Mouse (Mus musculus) heart, embryonic 11.5 days (tissue): ENCODE data around the gene Synj2. TPM values are rescaled to one million over a fixed set of nuclear protein-coding genes. Genes with fewer than 3 reads are reported as not detected.

Source experiments
- ATAC-seq: fragments of 200-750 bp; cut with Nextera tagmentation; replicated peaks from 2 replicates; pipeline ENCODE4 v1.8.0; 2017; ENCODE audit warnings: moderate library complexity; ENCODE audit not compliant: insufficient number of reproducible peaks, low FRiP score, low TSS enrichment
- H3K27ac ChIP-seq: fragments of 300-500 bp; sonication (generic); 2 replicates; pipeline ENCODE4 v1.5.1; 2014; ENCODE audit warnings: mild to moderate bottlenecking, low read depth, low read length
- H3K27me3 ChIP-seq: fragments of 300-500 bp; sonication (generic); 2 replicates; pipeline ENCODE4 v1.6.1; 2014; ENCODE audit warnings: mild to moderate bottlenecking, low read length, mixed read lengths; ENCODE audit not compliant: control insufficient read depth, insufficient read depth
- H3K36me3 ChIP-seq: fragments of 300-500 bp; sonication (generic); 2 replicates; pipeline ENCODE4 v1.6.1; 2014; ENCODE audit warnings: mild to moderate bottlenecking, low read length, moderate library complexity, mixed read lengths; ENCODE audit not compliant: control insufficient read depth, insufficient read depth
- H3K4me1 ChIP-seq: fragments of 300-500 bp; sonication (generic); 2 replicates; pipeline ENCODE4 v1.6.1; 2014; ENCODE audit warnings: low read length; ENCODE audit not compliant: control insufficient read depth, insufficient read depth
- H3K4me2 ChIP-seq: fragments of 300-500 bp; sonication (generic); 2 replicates; pipeline ENCODE4 v1.6.1; 2014; ENCODE audit warnings: mild to moderate bottlenecking, moderate library complexity
- H3K4me3 ChIP-seq: fragments of 300-500 bp; sonication (generic); 2 replicates; pipeline ENCODE4 v1.5.1; 2014; ENCODE audit warnings: low read depth, low read length
- H3K9ac ChIP-seq: fragments of 300-500 bp; sonication (generic); 2 replicates; pipeline ENCODE4 v1.6.1; 2014; ENCODE audit warnings: mild to moderate bottlenecking, low read depth, low read length, moderate library complexity
- H3K9me3 ChIP-seq: fragments of 300-500 bp; sonication (generic); replicated peaks from 2 replicates; pipeline ENCODE4 v1.6.1; 2016; ENCODE audit warnings: low read length; ENCODE audit not compliant: control insufficient read depth
- WGBS: fragments of 180-500 bp; shearing (Covaris S2); extraction: QIAGEN DNeasy Blood & Tissue Kit; methylation state at CpG from one replicate; pipeline ENCODE4 v1.1.7; 2014; ENCODE audit not compliant: insufficient replicate concordance; 5-methylcytosine and 5-hydroxymethylcytosine counted together
- polyA plus RNA-seq: library from polyadenylated mRNA; unstranded; fragments of >200 nt; fragmentation: Nextera tagmentation; extraction: Ambion mirVana; gene quantifications from 2 replicates; pipeline ENCODE4 v1.2.1, GENCODE M21; 2014

Synj2 gene
- polyA plus RNA-seq, 1 experiment from 2014 or later: 3.0 TPM

DNA sequence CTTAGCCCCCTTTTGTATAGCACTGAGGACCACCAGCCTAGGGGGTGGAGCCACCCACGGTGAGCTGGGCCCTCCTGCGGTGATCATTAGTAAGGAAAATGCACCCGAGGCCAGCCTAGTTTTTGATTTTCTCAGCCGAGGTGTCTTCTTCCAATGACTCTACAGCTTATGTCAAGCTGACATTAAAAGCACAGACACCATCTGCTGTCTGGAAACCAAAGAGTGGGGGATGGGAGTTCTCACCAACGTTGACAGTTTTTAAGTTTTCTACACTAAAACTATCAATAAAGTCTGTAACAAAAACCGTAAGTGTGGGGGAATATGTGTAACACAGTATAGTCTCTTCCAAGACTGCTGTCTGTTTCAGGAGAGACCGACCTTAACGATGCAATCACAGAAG lies 16.8 kb upstream of the Synj2 start:
- Histone ChIP-seq H3K4me1 (peaks cover 8% of the 10 kb centered on the region), H3K36me3 (peaks cover 11% of the 10 kb centered on the region), H3K4me3 (no peak overlapping the region), H3K27me3 (no peaks in the 10 kb centered on the region), H3K27ac (no peak overlapping the region), H3K4me2 (no peak overlapping the region), H3K9ac (no peak overlapping the region), H3K9me3 (no peaks in the 10 kb centered on the region)
- ATAC-seq: no peak
- WGBS: 77% methylated on average over 8 of the region's 8 CpGs

DNA sequence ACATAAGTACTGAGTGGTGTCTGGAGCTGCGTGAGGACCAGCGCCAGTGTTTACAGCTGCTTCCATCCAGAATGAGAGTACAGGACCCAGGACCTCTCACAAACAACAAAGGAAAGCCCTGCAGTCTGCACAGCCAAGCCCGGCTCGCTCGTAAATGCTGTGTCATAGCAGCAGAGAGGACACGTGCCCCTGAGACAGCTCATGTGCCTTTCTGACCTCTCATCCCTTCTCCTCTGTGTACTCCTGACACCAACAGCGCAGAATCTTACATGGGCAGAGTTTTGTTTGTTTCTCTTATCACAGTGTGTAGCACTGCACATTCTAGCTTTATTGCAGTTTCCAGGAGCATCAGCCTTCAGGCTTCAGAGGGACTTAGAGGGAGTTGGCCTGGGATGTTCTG lies 14.4 kb upstream of the Synj2 start:
- Histone ChIP-seq H3K9me3 (no peaks in the 10 kb centered on the region), H3K4me2 (no peak overlapping the region), H3K4me3 (no peak overlapping the region), H3K4me1 (peaks cover under 1% of the 10 kb centered on the region; the same call in 1 of the 2 replicates), H3K36me3 (peaks cover 13% of the 10 kb centered on the region; the same call in 1 of the 2 replicates), H3K27ac (no peak overlapping the region), H3K9ac (no peak overlapping the region), H3K27me3 (no peaks in the 10 kb centered on the region)
- 77% methylated on average over 7 of the region's 7 CpGs for WGBS
- ATAC-seq: no peak

DNA sequence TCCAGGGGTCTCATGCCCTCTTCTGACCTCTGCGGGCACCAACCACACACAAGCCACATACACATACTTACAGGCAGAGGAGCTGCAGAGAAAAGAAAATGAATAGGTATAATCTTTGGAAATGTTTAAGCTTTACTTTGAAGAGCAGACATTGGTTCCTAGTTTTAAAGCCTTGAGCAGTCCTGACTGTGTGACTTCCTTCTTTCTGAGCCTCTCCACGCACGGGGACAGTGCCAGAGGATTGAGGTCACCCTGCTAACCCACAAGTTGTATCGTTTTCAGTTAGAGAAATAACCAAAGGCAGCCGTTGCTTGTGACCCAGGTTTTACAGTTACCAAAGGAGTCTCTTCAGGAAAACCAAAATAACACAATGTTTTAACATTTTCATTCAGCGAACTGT lies 12.0 kb upstream of the Synj2 start:
- H3K27me3 ChIP-seq: no peaks in the 10 kb centered on the region
- no peak for ATAC-seq
- H3K9me3 ChIP-seq: no peaks in the 10 kb centered on the region
- no peak overlapping the region for H3K4me3 ChIP-seq
- peaks cover 13% of the 10 kb centered on the region; the same call in 1 of the 2 replicates for H3K36me3 ChIP-seq
- no peak overlapping the region for H3K4me2 ChIP-seq
- 86% methylated on average over 6 of the region's 6 CpGs for WGBS
- no peak overlapping the region for H3K9ac ChIP-seq
- no peak overlapping the region for H3K27ac ChIP-seq
- no peaks in the 10 kb centered on the region for H3K4me1 ChIP-seq

DNA sequence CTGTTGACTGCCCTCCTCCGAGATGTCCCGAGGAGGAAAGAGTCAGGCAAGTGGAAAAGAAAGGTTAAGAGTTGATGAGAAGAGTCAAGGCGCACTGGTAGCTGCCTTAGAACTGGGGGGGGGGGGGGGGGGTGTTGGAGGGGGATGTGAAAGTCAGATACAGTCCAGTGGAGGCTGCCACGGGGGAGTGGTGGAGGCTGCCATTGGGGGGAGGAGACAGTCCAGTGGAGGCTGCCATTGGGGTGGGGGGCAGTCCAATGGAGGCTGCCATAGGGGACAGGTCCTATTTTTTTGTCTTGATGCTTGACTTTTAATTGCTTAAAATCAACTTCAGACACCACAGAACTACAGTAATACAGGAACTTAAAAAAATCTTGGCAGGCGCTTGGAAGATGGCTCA lies 8.9 kb upstream of the Synj2 start:
- no peak overlapping the region for H3K27ac ChIP-seq
- no peaks in the 10 kb centered on the region for H3K27me3 ChIP-seq
- no peak for ATAC-seq
- no peak overlapping the region for H3K4me3 ChIP-seq
- peaks cover 4% of the 10 kb centered on the region; the same call in 1 of the 2 replicates for H3K4me1 ChIP-seq
- H3K36me3 ChIP-seq: peaks cover 6% of the 10 kb centered on the region; the same call in 1 of the 2 replicates
- WGBS: 85% methylated on average over 5 of the region's 5 CpGs
- no peak overlapping the region for H3K9ac ChIP-seq
- H3K4me2 ChIP-seq: no peak overlapping the region
- H3K9me3 ChIP-seq: no peaks in the 10 kb centered on the region

DNA sequence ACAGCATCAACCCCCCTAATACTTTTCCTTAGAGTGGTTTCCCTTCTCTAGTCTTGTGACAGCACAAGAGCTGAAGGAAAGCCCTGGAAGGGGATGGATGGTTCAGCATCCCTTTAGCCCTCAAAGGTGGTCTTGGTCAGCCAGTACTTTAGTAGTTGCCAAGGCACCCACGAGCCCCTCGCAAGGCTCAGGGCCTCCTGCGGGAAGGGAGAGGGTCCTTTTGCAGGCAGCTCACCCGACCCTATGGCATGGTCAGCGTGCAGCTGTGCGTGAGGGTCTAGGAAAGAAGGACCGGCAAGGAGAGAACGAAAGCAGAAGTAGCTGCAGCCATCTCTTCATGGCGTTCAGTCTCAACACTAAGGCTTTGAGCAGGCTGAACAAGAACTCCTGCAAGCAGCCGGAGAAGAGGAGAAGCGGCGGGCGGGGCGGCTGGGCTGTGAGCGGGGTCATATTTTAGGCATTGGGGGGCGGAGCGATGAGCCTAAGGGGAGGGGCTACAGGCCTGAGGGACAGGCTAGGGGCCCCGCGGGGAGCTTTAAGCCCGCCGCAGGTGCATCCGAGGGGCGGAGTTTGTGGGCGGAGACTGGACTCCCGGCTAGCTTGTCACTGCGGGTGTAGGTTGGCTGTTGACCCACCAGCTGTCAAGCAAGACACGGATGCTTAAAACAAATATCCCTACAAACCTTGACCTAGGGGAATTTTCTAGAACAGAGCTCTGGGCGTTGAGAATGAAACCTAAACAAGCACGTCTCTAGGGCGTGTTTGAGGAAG lies 6.3 kb upstream of the Synj2 start:
- 0 out of 2 replicates have a peak, but pooled peaks cover 2% of the 10 kb centered on the region for H3K36me3 ChIP-seq
- WGBS: 3% methylated on average over 30 of the region's 30 CpGs
- peak overlapping the region; percentile 70 for H3K4me2 ChIP-seq
- H3K27me3 ChIP-seq: peaks cover 3% of the 10 kb centered on the region
- peak; percentile 90 for ATAC-seq
- H3K4me1 ChIP-seq: peaks cover 4% of the 10 kb centered on the region; the same call in 1 of the 2 replicates
- no peak overlapping the region for H3K27ac ChIP-seq
- H3K9me3 ChIP-seq: no peaks in the 10 kb centered on the region
- H3K9ac ChIP-seq: peak overlapping the region; percentile 53
- H3K4me3 ChIP-seq: peak overlapping the region; percentile 37

DNA sequence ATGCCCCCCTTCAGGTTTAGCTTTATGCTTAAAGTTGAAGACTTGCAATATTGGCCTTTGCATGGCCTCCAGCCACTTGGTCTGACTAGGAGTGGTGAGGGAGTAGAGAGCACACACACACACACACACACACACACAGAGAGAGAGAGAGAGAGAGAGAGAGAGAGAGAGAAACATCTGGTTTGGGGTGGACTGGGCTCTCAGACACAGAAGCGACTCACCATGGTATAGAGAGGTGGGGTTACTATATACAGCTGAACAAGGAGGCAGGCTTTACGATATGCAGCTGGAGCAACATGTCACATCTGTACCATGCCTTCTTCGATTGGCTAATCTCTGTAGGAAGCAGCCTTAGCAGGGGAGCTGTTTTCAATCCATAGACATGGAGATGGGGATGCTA lies 5.4 kb upstream of the Synj2 start:
- no peak for ATAC-seq
- Histone ChIP-seq H3K27ac (no peak overlapping the region), H3K9ac (no peak overlapping the region), H3K36me3 (no peaks in the 10 kb centered on the region), H3K4me2 (no peak overlapping the region), H3K4me3 (no peak overlapping the region), H3K27me3 (peaks cover 7% of the 10 kb centered on the region), H3K4me1 (peaks cover 7% of the 10 kb centered on the region), H3K9me3 (no peaks in the 10 kb centered on the region)
- WGBS: 72% methylated on average over 3 of the region's 3 CpGs

DNA sequence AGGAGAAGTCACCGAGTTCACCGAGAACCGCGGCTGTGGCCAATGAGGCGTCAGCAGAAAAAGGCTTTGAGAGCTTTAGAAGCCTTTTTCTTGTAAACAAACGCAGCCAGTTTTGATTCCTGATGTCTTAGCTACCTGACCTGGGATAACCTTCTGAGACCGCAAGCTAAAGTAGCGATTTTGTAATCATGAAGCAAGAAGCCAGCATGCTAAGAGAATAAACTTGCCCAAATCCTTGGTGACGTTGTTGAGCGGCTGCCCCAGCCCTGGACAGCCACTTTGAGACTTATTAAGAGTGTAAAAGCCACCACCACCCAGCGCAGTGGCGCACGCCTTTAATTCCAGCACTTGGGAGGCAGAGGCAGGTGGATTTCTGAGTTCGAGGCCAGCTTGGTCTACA lies 4.8 kb upstream of the Synj2 start:
- H3K36me3 ChIP-seq: no peaks in the 10 kb centered on the region
- H3K27me3 ChIP-seq: peaks cover 7% of the 10 kb centered on the region
- no peak overlapping the region for H3K27ac ChIP-seq
- no peak overlapping the region for H3K4me3 ChIP-seq
- H3K9ac ChIP-seq: no peak overlapping the region
- no peaks in the 10 kb centered on the region for H3K9me3 ChIP-seq
- ATAC-seq: no peak
- peaks cover 7% of the 10 kb centered on the region for H3K4me1 ChIP-seq
- H3K4me2 ChIP-seq: no peak overlapping the region
- whole genome bisulfite sequencing: 77% methylated on average over 14 of the region's 14 CpGs

DNA sequence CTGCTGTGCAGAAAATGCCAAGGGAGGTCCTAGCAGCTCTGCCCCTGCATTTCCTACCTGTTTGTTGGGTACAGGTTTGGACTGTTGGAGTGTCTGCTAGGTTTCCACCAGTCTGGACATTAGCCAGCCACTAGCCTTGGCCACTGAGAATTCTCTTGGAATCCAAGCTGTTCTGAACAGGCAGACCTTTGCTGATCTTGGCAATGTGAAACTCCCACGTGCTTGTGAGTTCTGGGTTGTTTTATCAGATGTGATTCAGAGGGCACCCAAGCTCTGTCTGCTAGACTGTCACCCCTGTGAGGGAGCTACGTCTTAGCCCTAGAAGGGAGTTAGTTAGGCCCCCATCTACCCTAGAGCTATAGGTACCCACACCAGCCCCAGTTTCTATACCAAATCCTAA lies 3.6 kb upstream of the Synj2 start:
- Histone ChIP-seq H3K4me1 (peaks cover 7% of the 10 kb centered on the region), H3K27ac (no peak overlapping the region), H3K9me3 (no peaks in the 10 kb centered on the region), H3K36me3 (no peaks in the 10 kb centered on the region), H3K4me2 (no peak overlapping the region), H3K9ac (no peak overlapping the region), H3K27me3 (peaks cover 7% of the 10 kb centered on the region), H3K4me3 (no peak overlapping the region)
- no peak for ATAC-seq
- WGBS: 60% methylated on average over 2 of the region's 2 CpGs

DNA sequence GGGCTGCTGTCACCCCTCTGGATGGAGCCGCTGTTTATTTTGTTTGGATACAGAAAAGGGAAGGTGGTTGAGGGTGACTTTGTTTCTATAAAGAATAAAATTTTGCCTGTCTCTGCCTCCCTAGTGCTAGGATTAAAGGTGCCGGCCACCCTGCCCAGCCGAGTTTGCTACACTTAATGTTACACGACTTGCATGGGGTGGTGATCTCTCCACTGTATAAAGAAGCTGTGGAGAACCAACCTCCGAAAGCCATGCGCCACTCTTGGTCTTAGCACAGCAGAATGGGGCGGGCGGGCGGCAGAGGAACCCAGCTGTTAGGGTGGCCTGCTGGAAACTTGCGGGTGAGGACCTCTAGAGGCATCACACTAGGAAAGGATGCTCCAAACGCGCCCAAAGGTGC lies 1.2 kb upstream of the Synj2 start:
- Histone ChIP-seq H3K4me2 (no peak overlapping the region; the same call in 1 of the 2 replicates), H3K27ac (no peak overlapping the region), H3K27me3 (peaks cover 7% of the 10 kb centered on the region), H3K9ac (no peak overlapping the region), H3K4me1 (peaks cover 7% of the 10 kb centered on the region), H3K9me3 (no peaks in the 10 kb centered on the region), H3K4me3 (no peak overlapping the region), H3K36me3 (no peaks in the 10 kb centered on the region)
- WGBS: 53% methylated on average over 12 of the region's 12 CpGs
- no peak for ATAC-seq
